Comparison of ENCODE assay signal across 15 mouse cellular contexts in the genomic region with DNA sequence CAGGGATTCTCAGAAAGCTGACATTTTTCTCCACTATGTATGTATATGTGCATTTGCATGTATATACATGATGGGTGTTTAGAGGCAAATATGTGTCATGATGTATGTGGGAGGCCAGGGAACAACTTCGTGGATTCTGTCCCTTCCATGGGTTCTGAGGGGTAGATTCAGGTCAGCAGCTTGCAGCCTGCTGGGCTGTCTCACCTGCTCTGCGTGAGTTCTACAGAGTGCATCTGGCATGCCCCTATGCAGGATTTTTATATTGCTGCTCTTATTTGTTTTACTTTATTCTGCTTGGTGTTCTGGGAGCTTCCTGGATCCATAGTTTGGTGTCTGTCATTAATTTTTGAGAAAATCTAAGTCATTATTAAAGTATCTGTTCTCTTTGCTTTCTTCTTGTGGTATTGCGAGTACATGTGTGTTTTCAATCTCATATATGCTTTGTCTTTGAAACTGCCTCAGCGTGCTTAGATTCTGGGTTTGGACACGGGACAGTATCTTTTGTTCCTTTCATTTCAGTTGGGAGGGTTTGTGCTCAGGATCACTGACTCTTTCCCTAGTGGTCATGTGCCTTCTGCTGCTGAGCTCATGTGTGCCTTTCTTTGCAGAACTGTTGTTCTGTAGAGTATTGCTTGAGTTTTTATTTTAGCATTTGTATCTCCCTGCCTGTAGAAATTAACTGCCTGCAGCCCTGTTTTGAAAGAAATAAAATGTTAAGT.
"Had no signal": no experiment of that assay in that cellular context is flagged by ENCODE, and none has a peak within 500 bp of the region (broad histone marks: within the 10 kb centered on the region; RNA-seq: fewer than 3 reads in every experiment).

No protein-coding gene starts in this region.

- ATAC-seq: liver, postnatal 0 days; midbrain, embryonic 16.5 days had no signal

- DNase-seq: kidney, postnatal 25 days; liver, embryonic 13.5 days; liver, postnatal 0 days; lung, postnatal 14 days; right cerebral cortex, postnatal 14 days; thymus, adult 2 months; thymus, postnatal 25 days had no signal

- H3K4me3 ChIP-seq: left cerebral cortex, adult 2 months; limb, embryonic 15.5 days; liver, embryonic 13.5 days; lung, embryonic 15.5 days; megakaryocyte, embryonic 14.5 days; midbrain, embryonic 12.5 days; stomach, embryonic 15.5 days had no signal

- H3K9ac ChIP-seq: limb, embryonic 15.5 days; liver, embryonic 13.5 days; liver, postnatal 0 days; lung, embryonic 15.5 days; midbrain, embryonic 12.5 days; stomach, embryonic 15.5 days had no signal

- H3K9me3 ChIP-seq: limb, embryonic 15.5 days; liver, embryonic 13.5 days; lung, embryonic 15.5 days; megakaryocyte, embryonic 14.5 days; midbrain, embryonic 12.5 days; stomach, embryonic 15.5 days had no signal

- H3K36me3 ChIP-seq: limb, embryonic 15.5 days; liver, embryonic 13.5 days; lung, embryonic 15.5 days; midbrain, embryonic 12.5 days; stomach, embryonic 15.5 days had no signal

- H3K27ac ChIP-seq: left cerebral cortex, adult 2 months; limb, embryonic 15.5 days; liver, embryonic 13.5 days; lung, embryonic 15.5 days; macrophage; midbrain, embryonic 12.5 days; stomach, embryonic 15.5 days had no signal

- H3K4me2 ChIP-seq: limb, embryonic 15.5 days; liver, embryonic 13.5 days; lung, embryonic 15.5 days; midbrain, embryonic 12.5 days; stomach, embryonic 15.5 days had no signal

- H3K27me3 ChIP-seq: limb, embryonic 15.5 days; liver, embryonic 13.5 days; lung, embryonic 15.5 days; megakaryocyte, embryonic 14.5 days; midbrain, embryonic 12.5 days; stomach, embryonic 15.5 days had no signal
